ENCODE assay signal across 28 mouse cellular contexts in genomic region chr4:141648262-141648661, GRCm38 (mm10). TPM values are rescaled to one million over a fixed set of nuclear protein-coding genes. Genes with fewer than 3 reads are reported as not detected.
DNase-seq lines count a peak whose midpoint lies in the region; ATAC-seq and TF ChIP-seq lines count a peak whose summit lies in the region.
"Had no signal": no experiment of that assay in that cellular context is flagged by ENCODE, and none has a peak within 500 bp of the region (broad histone marks: within the 10 kb centered on the region; RNA-seq: fewer than 3 reads in every experiment).

No protein-coding gene starts in this region.

- 90% methylated on average over 5 of the region's 5 CpGs for WGBS in heart, embryonic 11.5 days (ENCODE audit: insufficient replicate concordance)
- 87% methylated on average over 5 of the region's 5 CpGs for WGBS in neural tube, embryonic 13.5 days
- WGBS in midbrain, embryonic 14.5 days = 92% methylated on average over 5 of the region's 5 CpGs

- H3K9me3 ChIP-seq in heart, embryonic 11.5 days (replicated peaks; ENCODE audit: control insufficient read depth, low read length) = no peaks in the 10 kb centered on the region
- no peaks in the 10 kb centered on the region for H3K9me3 ChIP-seq in neural tube, embryonic 13.5 days
- H3K9me3 ChIP-seq in midbrain, embryonic 14.5 days (ENCODE audit: control insufficient read depth, low read length) = no peaks in the 10 kb centered on the region
- H3K9me3 ChIP-seq: heart, embryonic 13.5 days; hindbrain, embryonic 15.5 days; liver, embryonic 15.5 days; midbrain, embryonic 15.5 days had no signal

- no peak overlapping the region for H3K4me2 ChIP-seq in heart, embryonic 11.5 days
- H3K4me2 ChIP-seq in neural tube, embryonic 13.5 days = no peak overlapping the region
- no peak overlapping the region for H3K4me2 ChIP-seq in midbrain, embryonic 14.5 days (ENCODE audit: low read length)
- H3K4me2 ChIP-seq: heart, embryonic 13.5 days; liver, embryonic 15.5 days; lung, embryonic 14.5 days; midbrain, embryonic 15.5 days had no signal

- peaks cover 16% of the 10 kb centered on the region for H3K4me1 ChIP-seq in heart, embryonic 11.5 days (ENCODE audit: control insufficient read depth, insufficient read depth, low read length)
- H3K4me1 ChIP-seq in neural tube, embryonic 13.5 days (replicated peaks) = peaks cover 35% of the 10 kb centered on the region
- no peaks in the 10 kb centered on the region for H3K4me1 ChIP-seq in midbrain, embryonic 14.5 days (ENCODE audit: control insufficient read depth, insufficient read depth, low read length)

- intact Hi-C loops in gastrocnemius, adult 2 months (cut with DNase I) = no loop called here

- H3K27me3 ChIP-seq in heart, embryonic 11.5 days (ENCODE audit: control insufficient read depth, insufficient read depth, low read length) = no peaks in the 10 kb centered on the region
- no peaks in the 10 kb centered on the region for H3K27me3 ChIP-seq in neural tube, embryonic 13.5 days
- no peaks in the 10 kb centered on the region for H3K27me3 ChIP-seq in midbrain, embryonic 14.5 days (ENCODE audit: control insufficient read depth, insufficient read depth, low read length)
- H3K27me3 ChIP-seq: heart, embryonic 13.5 days; hindbrain, embryonic 15.5 days; liver, embryonic 15.5 days; midbrain, embryonic 15.5 days had no signal

- DNase-seq in gastrocnemius, adult 2 months = peak; percentile 76
- no peak for DNase-seq in gastrocnemius, postnatal 10 days
- peak; percentile 68 for DNase-seq in heart, adult 8-10 months (ENCODE audit: low spot score)
- no peak for DNase-seq in neural tube, embryonic 10.5 days (ENCODE audit: extremely low spot score, low spot score)
- DNase-seq in skeletal muscle tissue, adult 2 months (ENCODE audit: low read depth, low spot score) = peak; percentile 66
- no peak for DNase-seq in midbrain, embryonic 14.5 days
- DNase-seq: adrenal gland, postnatal 14 days; cerebellum, adult 11-12 months; cerebellum, postnatal 10 days; kidney, adult 18-20 months; kidney, postnatal 36 days; layer of hippocampus, postnatal 36 days; left cerebral cortex, postnatal 4 days; lung, embryonic 14.5 days; lung, postnatal 14 days had no signal

- peaks cover 8% of the 10 kb centered on the region for H3K36me3 ChIP-seq in heart, embryonic 11.5 days (ENCODE audit: control insufficient read depth, insufficient read depth, low read length)
- peaks cover 20% of the 10 kb centered on the region; the same call in 1 of the 2 replicates for H3K36me3 ChIP-seq in neural tube, embryonic 13.5 days
- H3K36me3 ChIP-seq in midbrain, embryonic 14.5 days (ENCODE audit: control insufficient read depth, insufficient read depth, low read length) = peaks cover 20% of the 10 kb centered on the region; the same call in 1 of the 2 replicates
- H3K36me3 ChIP-seq: midbrain, embryonic 15.5 days had no signal

- H3K9ac ChIP-seq in heart, embryonic 11.5 days (ENCODE audit: low read depth, low read length) = no peak overlapping the region
- H3K9ac ChIP-seq in neural tube, embryonic 13.5 days = no peak overlapping the region
- no peak overlapping the region for H3K9ac ChIP-seq in midbrain, embryonic 14.5 days (replicated peaks; ENCODE audit: low read length)
- H3K9ac ChIP-seq: heart, embryonic 13.5 days; hindbrain, embryonic 15.5 days; liver, embryonic 15.5 days; lung, embryonic 14.5 days; midbrain, embryonic 15.5 days had no signal

- no peak overlapping the region for H3K4me3 ChIP-seq in gastrocnemius, adult 2 months
- H3K4me3 ChIP-seq in heart, embryonic 11.5 days (ENCODE audit: low read depth, low read length) = no peak overlapping the region
- H3K4me3 ChIP-seq in neural tube, embryonic 13.5 days = no peak overlapping the region
- H3K4me3 ChIP-seq in midbrain, embryonic 14.5 days (replicated peaks; ENCODE audit: low read depth, low read length) = no peak overlapping the region
- H3K4me3 ChIP-seq: heart, embryonic 13.5 days; hindbrain, embryonic 15.5 days; liver, embryonic 15.5 days; midbrain, embryonic 15.5 days had no signal

- TF ChIP-seq CTCF in gastrocnemius, adult 2 months (IDR thresholded peaks at IDR 0.05) = no peak

- H3K27ac ChIP-seq in gastrocnemius, adult 2 months = peak overlapping the region; percentile 68
- no peak overlapping the region for H3K27ac ChIP-seq in heart, embryonic 11.5 days (ENCODE audit: low read depth, low read length)
- peak overlapping the region; percentile 75; the same call in 1 of the 2 replicates for H3K27ac ChIP-seq in neural tube, embryonic 13.5 days (replicated peaks)
- H3K27ac ChIP-seq in midbrain, embryonic 14.5 days (replicated peaks; ENCODE audit: low read depth, low read length) = no peak overlapping the region
- H3K27ac ChIP-seq: liver, embryonic 15.5 days; midbrain, embryonic 15.5 days had no signal

- ATAC-seq in heart, embryonic 11.5 days (replicated peaks; ENCODE audit: insufficient number of reproducible peaks, low FRiP score, low TSS enrichment) = no peak
- ATAC-seq in neural tube, embryonic 13.5 days (ENCODE audit: low read depth) = no peak
- no peak for ATAC-seq in midbrain, embryonic 14.5 days (ENCODE audit: low FRiP score, low TSS enrichment)
- ATAC-seq: CD4-positive, CD25-positive, alpha-beta regulatory T cell, adult 4 months; midbrain, embryonic 15.5 days had no signal

RNA-seq across cellular contexts. Expression of gene Plekhm2, which starts 16.4 kb away (rescaled TPM):
- 10 to 100 TPM; 32.9 to 34.7 TPM for total RNA-seq in gastrocnemius, adult 2 months (2021)
- total RNA-seq in gastrocnemius, postnatal 10 days (2021) = 10 to 100 TPM; 26.8 to 29.3 TPM
- total RNA-seq in heart, adult 8-10 months (2022) = 100 to 1,000 TPM; 113 to 133 (median 117) TPM
- 3.5 and 3.9 TPM in 2 replicates for polyA plus RNA-seq in heart, embryonic 11.5 days (2014; fragmentation: Nextera tagmentation; extraction: Ambion mirVana)
- 6.6 and 7.6 TPM in 2 replicates for polyA plus RNA-seq in neural tube, embryonic 13.5 days (2015; fragmentation: Nextera tagmentation; extraction: Ambion mirVana)
- polyA plus RNA-seq in midbrain, embryonic 14.5 days (2014; fragmentation: Nextera tagmentation; extraction: Ambion mirVana) = 5.1 and 8.4 TPM in 2 replicates

RNA-seq across cellular contexts. Expression of gene Slc25a34, which starts 24.6 kb away (rescaled TPM):
- 10 to 100 TPM; 10.3 to 26.9 TPM for total RNA-seq in gastrocnemius, adult 2 months (2021)
- total RNA-seq in gastrocnemius, postnatal 10 days (2021) = 10 to 100 TPM; 10.5 to 12.8 TPM
- 100 to 1,000 TPM; 124 to 157 (median 144) TPM for total RNA-seq in heart, adult 8-10 months (2022)
- not detected in 2 replicates for polyA plus RNA-seq in heart, embryonic 11.5 days (2014; fragmentation: Nextera tagmentation; extraction: Ambion mirVana)
- polyA plus RNA-seq in neural tube, embryonic 13.5 days (2015; fragmentation: Nextera tagmentation; extraction: Ambion mirVana) = 0.11 TPM in 1 of 2 replicates, not detected in the other
- 0.11 TPM in 1 of 2 replicates, not detected in the other for polyA plus RNA-seq in midbrain, embryonic 14.5 days (2014; fragmentation: Nextera tagmentation; extraction: Ambion mirVana)
- total RNA-seq: hematopoietic stem cell, adult 5-6 weeks had no signal
- polyA plus RNA-seq: CD4-positive, CD25-positive, alpha-beta regulatory T cell, adult 4 months; forebrain, embryonic 14.5 days; lung, embryonic 14.5 days; neural tube, embryonic 11.5 days; stomach, embryonic 14.5 days; thymus, postnatal 0 days had no signal

RNA-seq across cellular contexts. Expression of gene Tmem82, which starts 29.8 kb away (rescaled TPM):
- 1 to 10 TPM in 1 of 2 experiments, under 1 TPM in 1; 0.61 to 3.2 TPM for total RNA-seq in gastrocnemius, adult 2 months (2021)
- total RNA-seq in gastrocnemius, postnatal 10 days (2021) = 1 to 10 TPM; 1.7 to 2.2 TPM
- 10 to 100 TPM; 15.0 to 19.3 (median 16.5) TPM for total RNA-seq in heart, adult 8-10 months (2022)
- polyA plus RNA-seq in heart, embryonic 11.5 days (2014; fragmentation: Nextera tagmentation; extraction: Ambion mirVana) = 0.17 and 0.30 TPM in 2 replicates
- polyA plus RNA-seq in neural tube, embryonic 13.5 days (2015; fragmentation: Nextera tagmentation; extraction: Ambion mirVana) = 0.31 TPM in 1 of 2 replicates, not detected in the other
- polyA plus RNA-seq in midbrain, embryonic 14.5 days (2014; fragmentation: Nextera tagmentation; extraction: Ambion mirVana) = 0.08 and 0.16 TPM in 2 replicates
- polyA plus RNA-seq: CD4-positive, CD25-positive, alpha-beta regulatory T cell, adult 4 months; forebrain, embryonic 14.5 days had no signal

RNA-seq across cellular contexts. Expression of gene Rsc1a1, which starts 37.1 kb away (rescaled TPM):
- 1 to 10 TPM; 3.8 to 5.6 TPM for total RNA-seq in gastrocnemius, adult 2 months (2021)
- 1 to 10 TPM; 2.8 to 5.5 TPM for total RNA-seq in gastrocnemius, postnatal 10 days (2021)
- 1 to 10 TPM in 2 of 4 experiments, not detected in 2; 1.2 to 4.0 TPM for total RNA-seq in heart, adult 8-10 months (2022)
- 1.5 TPM in 1 of 2 replicates, not detected in the other for polyA plus RNA-seq in heart, embryonic 11.5 days (2014; fragmentation: Nextera tagmentation; extraction: Ambion mirVana)
- not detected in 2 replicates for polyA plus RNA-seq in neural tube, embryonic 13.5 days (2015; fragmentation: Nextera tagmentation; extraction: Ambion mirVana)
- not detected in 2 replicates for polyA plus RNA-seq in midbrain, embryonic 14.5 days (2014; fragmentation: Nextera tagmentation; extraction: Ambion mirVana)
- total RNA-seq: layer of hippocampus, postnatal 36 days had no signal
- polyA plus RNA-seq: CD4-positive, CD25-positive, alpha-beta regulatory T cell, adult 4 months; kidney, embryonic 16.5 days; neural tube, embryonic 11.5 days; thymus, postnatal 0 days had no signal

RNA-seq across cellular contexts. Expression of gene Fblim1, which starts 42.4 kb away (rescaled TPM):
- 1 to 10 TPM; 1.1 to 1.5 TPM for total RNA-seq in gastrocnemius, adult 2 months (2021)
- total RNA-seq in gastrocnemius, postnatal 10 days (2021) = 1 to 10 TPM; 3.8 to 6.6 TPM
- total RNA-seq in heart, adult 8-10 months (2022) = 100 to 1,000 TPM; 221 to 281 (median 251) TPM
- polyA plus RNA-seq in heart, embryonic 11.5 days (2014; fragmentation: Nextera tagmentation; extraction: Ambion mirVana) = 53.9 and 64.0 TPM in 2 replicates
- 32.1 and 36.6 TPM in 2 replicates for polyA plus RNA-seq in neural tube, embryonic 13.5 days (2015; fragmentation: Nextera tagmentation; extraction: Ambion mirVana)
- polyA plus RNA-seq in midbrain, embryonic 14.5 days (2014; fragmentation: Nextera tagmentation; extraction: Ambion mirVana) = 32.6 and 34.2 TPM in 2 replicates

Comparison
In these comparisons a context has a peak if more than half of its experiments do, and no peak if none do; other contexts are left out.
1. DNase-seq: peak in gastrocnemius, adult 2 months (single experiment), heart, adult 8-10 months (single experiment) and skeletal muscle tissue, adult 2 months (single experiment); none in gastrocnemius, postnatal 10 days (single experiment), neural tube, embryonic 10.5 days (single experiment) and midbrain, embryonic 14.5 days (single experiment).
2. H3K27ac ChIP-seq: peak in gastrocnemius, adult 2 months (single experiment) and neural tube, embryonic 13.5 days (single experiment); none in heart, embryonic 11.5 days (single experiment) and midbrain, embryonic 14.5 days (single experiment).
3. RNA of gene Slc25a34, which starts 24.6 kb away (total RNA-seq): 124 to 157 TPM in heart, adult 8-10 months; 10.3 to 26.9 TPM in gastrocnemius, adult 2 months and 10.5 to 12.8 TPM in gastrocnemius, postnatal 10 days; every median in the first group is over 4 times any median in the second.